Mouse (Mus musculus) thymus, adult 18-20 months (tissue): ENCODE results near the gene Gm19426.
A peak's percentile ranks its signal among the peaks of the same experiment; 100 is the strongest.

Experiments
- DNase-seq, 2 experiments: peaks; one replicate each; pipeline ENCODE4 v3.0.0; 2022; ENCODE audit warnings: mixed read lengths in 2 of 2

The Gm19426 gene

DNA sequence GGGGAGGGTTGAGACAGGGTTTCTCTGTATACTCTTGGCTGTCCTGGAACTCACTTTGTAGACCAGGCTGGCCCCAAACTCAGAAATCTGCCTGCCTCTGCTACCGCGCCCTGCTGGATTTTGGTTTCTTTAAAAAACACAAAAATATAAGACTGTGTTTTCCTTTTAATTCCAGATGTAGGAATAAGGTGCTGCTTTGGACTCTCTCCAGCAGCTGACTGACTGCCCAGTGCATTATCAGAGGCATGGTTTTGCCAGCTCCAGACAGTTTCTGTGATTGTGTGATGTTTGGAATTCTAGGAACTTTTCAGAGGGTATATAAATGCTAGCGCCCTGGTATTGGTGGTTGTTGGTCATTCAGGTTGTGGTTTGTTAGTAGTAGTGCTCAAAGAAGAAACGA lies 26.1 kb downstream of the Gm19426 start:
- no peak for DNase-seq

DNA sequence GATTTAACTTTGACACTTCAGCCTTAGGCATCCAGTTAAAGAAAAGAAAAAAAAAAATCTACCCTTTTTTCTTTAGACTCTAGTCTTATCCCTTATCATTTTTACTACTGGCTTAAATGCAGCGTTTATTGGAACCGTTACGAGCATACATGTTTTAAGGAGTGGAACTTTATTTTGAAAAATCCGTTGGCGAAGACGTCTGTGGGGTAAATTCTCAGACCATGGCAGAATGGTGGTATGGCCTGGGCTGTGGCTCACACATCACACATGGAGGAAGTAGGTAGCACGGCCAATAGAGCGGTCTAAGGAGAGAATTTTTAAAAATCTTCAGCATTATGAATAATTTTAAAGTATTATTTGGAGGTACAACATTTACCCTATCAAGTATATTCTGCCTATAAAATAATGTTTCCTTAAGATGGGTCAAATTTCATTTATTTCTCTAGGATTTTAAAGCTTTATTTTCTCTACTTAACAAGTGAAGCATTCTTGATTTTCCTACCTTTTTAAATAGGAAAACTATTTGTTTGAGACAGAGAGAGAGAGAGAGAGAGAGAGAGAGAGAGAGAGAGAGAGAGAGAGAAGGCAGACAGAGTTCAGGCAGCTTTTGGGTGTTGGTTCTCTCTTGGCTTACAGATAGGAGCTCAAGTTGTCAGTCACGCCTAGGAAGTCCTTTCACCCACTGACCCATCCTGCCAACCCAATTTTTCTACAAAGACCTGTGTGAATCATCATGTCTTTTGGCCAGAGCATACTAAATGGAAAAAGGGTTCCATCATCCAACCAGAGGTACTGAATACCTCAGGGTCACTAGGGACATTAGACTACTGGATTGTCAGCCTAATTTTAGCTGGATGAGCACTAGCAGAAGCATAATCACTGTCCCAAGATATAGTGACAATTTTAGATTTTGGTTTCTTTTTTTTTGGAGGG lies 26.8 kb downstream of the Gm19426 start:
- DNase-seq, result no peak

- DNase-seq, result peak in 1 of 2 experiments; percentile 89
Measured at GRCm38 (mm10) chr2:84715562-84716361, 27.7 kb downstream of the Gm19426 start.

GRCm38 (mm10) chr2:84714811-84715561 lies 28.5 kb downstream of the Gm19426 start, which contains the start of gene Zdhhc5:
Zdhhc5 (minus strand) TSS chr2:84715180.
- DNase-seq, result peak; percentile 98

DNA sequence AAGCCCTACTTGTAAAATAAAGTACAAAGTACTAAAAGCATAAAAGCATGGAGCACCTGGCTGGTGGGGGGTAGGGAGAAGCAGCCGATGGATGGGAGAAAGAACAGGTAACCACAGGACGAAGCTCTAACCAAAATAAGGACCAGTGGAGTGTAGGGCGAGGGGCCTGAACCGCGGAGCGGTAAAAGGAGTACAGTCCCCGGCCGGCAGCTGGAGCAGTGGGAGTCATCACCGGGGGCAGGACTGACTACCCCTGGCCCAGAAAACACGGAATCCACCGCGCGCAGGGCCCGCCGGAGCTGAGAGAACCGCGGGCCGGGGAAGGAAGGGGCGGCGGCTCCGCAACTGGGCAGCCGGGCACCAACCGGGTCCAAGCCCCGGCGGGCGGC lies 29.0 kb downstream of the Gm19426 start:
- no peak for DNase-seq

- DNase-seq, result no peak
Measured at GRCm38 (mm10) chr2:84711898-84712297, 31.6 kb downstream of the Gm19426 start.

DNA sequence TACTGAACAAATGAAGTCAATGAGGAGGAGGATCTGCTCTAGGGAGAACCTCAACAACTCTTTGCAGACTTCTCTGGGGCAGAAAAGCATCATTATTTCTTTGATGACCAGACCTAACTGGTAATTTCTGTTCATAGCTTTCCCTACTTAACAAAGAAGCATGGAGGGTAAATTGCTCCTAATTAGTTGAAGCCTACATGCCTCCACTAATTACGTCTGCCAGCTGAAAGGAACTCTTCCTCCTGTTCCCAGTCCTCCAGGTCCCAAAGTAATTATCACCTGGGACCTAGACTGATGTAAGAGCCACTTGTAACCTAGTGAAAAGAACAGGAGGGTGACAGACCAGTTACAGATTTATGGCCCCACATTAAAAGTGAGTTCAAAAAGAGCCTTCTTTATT lies 35.9 kb downstream of the Gm19426 start:
- DNase-seq, result no peak

- DNase-seq, result no peak
Measured at GRCm38 (mm10) chr2:84705295-84705694, 38.2 kb downstream of the Gm19426 start.

DNA sequence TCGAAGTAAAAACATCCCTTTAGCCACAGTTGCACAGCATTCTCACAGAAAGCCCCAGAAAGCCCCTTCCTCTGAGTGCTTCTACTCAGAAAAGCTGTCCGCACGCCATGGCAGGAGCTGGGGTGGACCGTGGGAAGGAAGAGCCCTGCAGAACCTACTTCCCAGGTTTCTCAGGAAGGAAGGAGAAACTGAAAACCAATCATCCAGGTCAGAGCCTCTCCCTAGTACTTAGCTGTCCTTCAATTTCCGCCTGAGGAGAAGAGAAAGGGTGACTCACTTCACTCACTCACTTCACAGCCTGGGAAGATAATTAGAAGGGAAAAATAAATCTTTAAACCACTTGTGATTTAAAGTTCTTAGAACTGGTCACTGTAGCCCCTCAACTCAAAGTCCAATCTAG lies 39.1 kb downstream of the Gm19426 start:
- DNase-seq, result no peak

- no peak for DNase-seq
Measured at GRCm38 (mm10) chr2:84703497-84703896, 40.0 kb downstream of the Gm19426 start.

DNA sequence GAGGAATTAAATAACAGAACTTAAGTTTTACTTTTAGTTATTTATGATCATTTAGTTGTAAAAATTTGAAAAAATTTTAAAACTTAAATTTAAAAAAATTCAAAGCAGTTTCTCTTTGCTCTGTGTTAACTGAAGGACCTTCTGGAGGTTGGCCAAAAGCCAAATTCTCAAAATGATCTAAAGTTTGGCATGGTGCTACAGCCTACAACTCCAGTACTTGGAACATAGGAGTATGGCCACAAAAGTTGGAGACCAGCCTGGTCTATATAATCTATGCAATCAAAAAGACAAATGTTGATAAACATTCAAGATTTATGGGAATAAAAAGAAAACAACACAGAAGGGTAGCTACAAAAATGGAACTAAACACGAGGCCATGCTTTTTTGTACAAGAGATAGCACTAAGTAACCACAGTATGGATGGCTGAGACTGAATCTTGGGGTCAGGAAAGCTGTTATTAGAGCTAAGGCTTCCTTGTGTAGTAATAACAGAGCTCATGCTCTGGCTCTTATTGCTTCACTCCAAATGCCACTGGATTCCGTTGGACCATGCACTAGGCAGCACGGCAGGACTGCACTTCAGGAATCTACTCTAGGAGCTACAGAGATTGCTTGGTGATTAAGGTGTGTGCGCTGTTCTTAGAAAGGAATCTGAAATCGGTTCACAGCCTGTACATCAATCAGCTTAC lies 48.3 kb downstream of the Gm19426 start:
- DNase-seq, result no peak
